Mouse (Mus musculus) right cerebral cortex, adult 2 months (tissue): ENCODE measurements around the gene 1700018G05Rik.
A peak's percentile ranks its signal among the peaks of the same experiment; 100 is the strongest.
"Not testable (repeated sequence)": the region's sequence is repeated elsewhere in the genome, so short reads cannot be mapped to it uniquely, and the experiment has no call there.

ENCODE experiments used
- DNase-seq, 2 experiments: peaks; one replicate each; pipeline ENCODE4 v3.0.0; 2021 to 2022; ENCODE audit warnings: low spot score in 2 of 2

The 1700018G05Rik gene

DNA sequence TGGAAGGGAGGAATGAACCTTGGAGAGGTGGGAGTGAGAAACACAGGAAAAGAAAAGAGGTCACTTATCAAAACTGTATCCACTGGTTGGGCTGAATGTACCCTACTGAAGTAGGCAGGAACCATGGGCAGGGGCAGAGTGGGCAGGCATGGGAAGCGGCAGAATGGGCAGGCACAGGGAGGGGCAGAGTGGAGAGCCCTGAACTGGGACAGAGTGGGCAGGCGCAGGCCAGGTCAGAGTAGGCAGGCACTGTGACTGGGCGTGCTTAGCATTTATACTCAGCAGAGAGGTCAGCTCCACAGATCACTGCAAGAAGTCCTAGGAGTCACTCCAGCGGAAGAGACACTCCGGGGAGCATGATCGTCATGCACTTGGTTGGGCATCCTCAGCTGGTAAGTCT, at the start of gene 1700018G05Rik:
Gene 1700018G05Rik, plus strand, starts transcription at position 301 of the 400 bp plus-strand sequence.
- DNase-seq = not testable (repeated sequence)

DNA sequence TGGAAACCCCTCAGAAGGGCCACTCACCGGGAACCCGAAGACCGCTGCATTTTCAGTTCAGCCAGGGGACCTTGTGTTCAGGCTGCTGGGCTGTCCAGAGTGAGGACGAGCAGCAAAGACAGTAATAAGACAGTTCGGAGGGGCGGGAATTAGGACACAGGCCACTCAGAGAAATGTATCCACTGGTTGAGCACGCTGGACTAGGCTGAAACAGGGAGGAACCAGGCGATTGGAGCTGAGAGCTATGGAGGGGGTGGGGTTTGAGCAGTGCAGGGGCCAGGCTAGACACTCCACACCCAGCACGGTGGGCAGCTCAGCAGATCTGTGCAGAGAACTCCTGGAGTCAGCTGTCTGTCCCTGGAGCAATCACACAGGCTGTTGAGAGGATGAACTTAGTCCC, 19.6 kb upstream of the 1700018G05Rik start, which contains the start of the genes Dmrtc1a and 1700011M02Rik:
Gene Dmrtc1a, minus strand, starts transcription at position 101 of the 400 bp plus-strand sequence.
Gene 1700011M02Rik, plus strand, starts transcription at position 319 of the 400 bp plus-strand sequence.
- not testable (repeated sequence) for DNase-seq

DNA sequence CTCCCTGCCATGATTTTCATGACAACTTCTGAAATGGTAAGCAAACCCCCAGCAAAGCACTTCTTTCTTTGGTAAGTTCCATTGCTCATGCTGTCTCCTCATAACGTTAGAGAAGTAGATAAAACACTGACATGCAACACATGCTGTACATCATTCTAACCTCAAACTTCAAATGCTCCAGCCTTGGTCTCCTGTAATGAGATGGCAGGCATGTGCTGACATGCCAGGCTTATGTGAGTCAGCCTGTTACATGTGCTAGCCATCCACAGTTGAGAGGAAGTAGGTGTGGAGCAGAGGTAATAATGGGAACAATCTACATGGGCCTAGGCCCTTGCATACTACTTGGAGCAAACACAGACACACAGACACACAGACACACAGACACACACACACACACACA, 13.3 kb upstream of the 1700018G05Rik start:
- DNase-seq = not testable (repeated sequence)

DNA sequence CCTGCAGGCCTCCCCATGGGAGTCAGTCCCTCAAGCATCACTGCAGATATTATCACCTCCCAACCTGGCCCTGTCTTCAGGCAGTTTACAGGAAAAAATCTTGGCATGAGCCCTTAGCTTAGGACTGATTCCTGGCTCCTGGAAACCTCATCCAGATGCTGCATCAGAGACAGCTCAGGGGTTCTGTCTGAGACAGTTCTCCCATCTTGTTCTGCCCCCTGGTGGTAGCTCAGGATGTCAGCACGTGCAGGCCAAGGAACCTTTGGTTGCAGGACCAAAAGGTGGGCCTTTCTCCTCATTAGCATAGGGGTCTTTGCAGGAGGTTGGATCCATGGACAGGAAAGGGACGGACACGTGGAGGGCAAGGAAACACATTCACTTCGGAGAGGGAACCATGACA, 1.5 kb upstream of the 1700018G05Rik start:
- peak in 1 of 2 experiments; percentile 42 for DNase-seq

DNA sequence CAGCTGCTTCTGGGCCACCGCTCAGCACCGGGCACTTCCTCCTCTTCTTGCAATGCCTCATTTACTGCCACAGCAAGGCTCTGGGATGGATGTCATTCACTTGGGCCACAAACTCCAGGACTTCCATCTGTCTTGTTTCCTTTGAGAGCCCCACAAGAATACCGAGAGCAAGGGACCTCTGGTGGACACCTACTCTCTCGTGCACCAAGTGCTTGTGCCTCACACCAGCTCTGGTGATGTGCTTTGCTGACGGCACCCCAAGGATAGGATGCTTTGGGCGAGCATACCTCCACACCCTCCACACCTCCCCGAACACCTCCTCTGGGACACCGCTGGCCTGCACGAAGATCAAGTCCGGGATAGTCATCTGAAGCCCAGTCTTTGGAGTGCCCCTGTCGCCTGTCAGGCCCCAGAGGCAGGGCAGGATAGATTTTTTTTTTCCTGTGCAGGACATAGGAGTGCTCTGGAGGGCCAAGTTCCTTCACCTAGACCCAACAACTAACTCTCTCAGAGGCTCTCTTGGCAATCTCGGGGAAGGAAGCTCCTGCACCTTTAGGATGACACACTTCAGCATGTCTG, 4.9 kb downstream of the 1700018G05Rik start:
- DNase-seq = peak in 1 of 2 experiments; percentile 3

DNA sequence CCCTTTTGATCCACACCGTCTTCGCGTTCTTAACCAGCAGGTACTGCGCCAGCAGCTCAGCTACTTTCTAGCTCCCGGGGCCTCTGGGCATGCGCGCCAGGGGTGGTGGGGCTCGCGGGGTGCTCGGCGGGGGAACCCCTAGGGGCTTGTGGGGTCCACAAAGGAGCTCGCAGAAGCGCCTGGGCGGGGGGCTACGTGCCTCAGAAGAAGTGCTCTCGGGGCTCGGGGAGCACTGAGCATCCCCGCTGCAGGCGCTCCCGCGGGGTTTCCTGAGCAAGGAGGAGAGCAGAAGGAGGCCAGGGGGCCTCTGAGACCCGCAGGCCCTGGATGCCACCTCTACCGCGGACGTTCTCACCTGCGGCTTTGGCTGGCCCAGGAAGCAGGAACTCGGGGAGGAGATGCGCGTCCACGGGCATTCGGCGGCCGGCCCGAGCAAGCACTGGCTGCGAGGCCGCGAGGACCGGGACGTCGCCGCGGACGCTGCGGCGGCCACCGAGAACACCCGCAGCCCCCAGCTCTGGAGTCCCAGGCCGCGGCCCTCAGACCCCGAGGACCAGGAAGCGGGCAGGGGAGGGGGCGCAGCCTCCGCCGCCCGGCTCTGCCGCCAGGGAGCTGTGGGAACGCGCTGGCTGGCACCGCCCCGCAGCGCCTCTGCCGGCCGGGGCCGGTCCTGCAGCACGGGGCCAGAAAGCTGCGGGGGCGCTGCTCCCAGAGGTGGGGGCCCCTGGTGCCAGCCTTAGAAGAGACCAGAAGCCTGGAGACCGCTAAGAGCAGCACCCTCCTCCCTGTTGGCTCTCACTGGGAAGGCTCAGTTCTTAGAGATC, 5.6 kb downstream of the 1700018G05Rik start:
- peak; percentile 54 to 65 for DNase-seq

DNA sequence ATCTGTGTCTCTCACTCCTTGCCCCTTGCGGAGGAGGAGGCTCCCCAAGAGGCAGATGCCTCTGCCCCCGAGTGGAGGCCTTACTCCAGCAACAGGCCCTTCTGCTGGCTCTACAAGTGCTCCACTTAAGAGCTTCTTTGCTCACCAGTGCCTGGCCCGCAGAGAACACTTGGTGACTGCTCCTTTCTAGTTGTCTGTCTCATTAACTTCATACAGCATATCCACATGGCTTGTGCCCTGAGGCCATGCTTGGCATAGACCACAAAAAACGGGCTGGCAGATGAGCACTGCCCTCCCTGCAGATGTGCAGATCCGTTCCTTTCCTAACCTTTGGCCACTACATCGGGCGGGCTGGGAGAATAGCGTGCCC, 6.2 kb downstream of the 1700018G05Rik start:
- no peak for DNase-seq

DNA sequence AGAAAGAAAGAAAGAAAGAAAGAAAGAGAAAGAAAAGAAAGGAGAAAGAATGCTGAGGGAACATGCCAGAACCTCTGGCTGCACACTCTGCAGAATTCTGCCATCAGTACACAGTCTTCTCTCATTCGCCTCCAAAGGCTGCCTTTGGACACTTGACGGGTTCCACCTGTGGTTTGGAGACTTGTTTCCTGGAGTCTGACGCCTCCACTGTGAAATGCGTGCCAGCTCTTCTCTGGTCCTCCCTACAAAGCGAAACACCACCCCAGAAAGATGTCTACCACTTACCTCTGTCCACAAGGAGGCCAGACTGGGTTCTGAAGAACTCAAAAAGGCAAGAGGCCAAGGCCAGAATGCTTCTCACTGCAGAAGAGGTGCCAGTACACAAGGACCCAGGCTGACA, 8.6 kb downstream of the 1700018G05Rik start:
- DNase-seq = no peak

DNA sequence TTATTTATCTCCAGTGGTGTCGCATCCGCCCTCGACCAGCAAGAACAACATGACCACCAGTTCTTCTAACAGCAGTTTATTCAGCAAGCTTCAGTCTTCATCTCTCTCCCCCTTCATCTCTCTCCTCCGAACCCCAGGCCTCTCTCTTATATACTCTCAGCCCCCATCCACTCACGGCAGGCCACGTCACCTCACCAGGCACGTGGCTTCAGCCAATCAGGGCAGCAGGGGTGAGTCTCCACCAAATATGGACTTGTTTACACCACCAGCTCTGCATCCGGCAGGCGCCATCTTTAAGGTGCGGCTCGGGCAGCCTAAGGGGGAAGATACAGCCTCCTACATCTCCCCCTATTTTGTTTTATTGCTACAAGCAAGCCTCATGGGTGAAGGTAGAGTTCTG, 22.0 kb downstream of the 1700018G05Rik start:
- not testable (repeated sequence) for DNase-seq

DNA sequence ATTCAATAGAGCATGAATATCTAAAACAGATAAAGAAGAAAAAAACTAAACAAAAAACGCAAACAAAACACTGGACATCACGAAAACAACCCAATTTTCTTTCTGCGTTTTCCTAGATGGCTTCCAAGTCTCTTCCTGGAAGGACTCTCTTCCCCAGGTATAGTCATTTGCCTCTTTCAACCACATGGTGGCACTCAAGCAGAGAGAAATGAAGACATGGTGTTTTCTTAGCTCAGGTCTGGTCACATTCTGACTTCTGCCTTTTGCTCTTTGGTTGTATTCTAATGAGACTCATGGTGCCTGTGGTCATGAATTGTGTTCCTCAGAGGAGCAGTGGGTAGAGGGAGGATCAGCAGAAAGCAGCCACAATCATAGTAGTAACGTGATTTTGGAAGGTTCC, 30.7 kb downstream of the 1700018G05Rik start:
- DNase-seq = peak in 1 of 2 experiments; percentile 49

DNA sequence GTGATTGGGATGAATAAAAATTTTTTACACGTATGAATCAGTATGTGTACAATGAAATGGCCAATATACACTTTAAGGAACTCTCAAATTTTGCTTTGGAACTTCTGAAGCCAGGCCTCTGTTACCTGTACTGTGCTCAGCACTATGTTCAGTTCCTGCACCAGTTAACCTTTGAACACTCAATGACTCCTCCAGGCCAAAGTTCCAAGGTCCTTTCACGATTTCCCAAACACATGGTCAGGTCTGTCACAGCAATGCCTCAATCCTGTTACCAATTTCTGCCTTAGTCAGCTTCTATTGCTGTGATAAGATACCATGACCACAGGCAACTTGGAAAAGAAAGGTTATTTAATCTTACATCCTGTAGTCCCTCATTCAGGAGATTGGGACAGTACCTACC, 32.4 kb downstream of the 1700018G05Rik start:
- no peak for DNase-seq
